In genomic region chr11:116198639-116199531, GRCm38 (mm10) we compare ENCODE assay signal across 8 mouse cellular contexts. TPM values are rescaled to one million over a fixed set of nuclear protein-coding genes. Genes with fewer than 3 reads are reported as not detected.
A peak's percentile ranks its signal among the peaks of the same experiment; 100 is the strongest.
DNase-seq lines count a peak whose midpoint lies in the region; ATAC-seq lines count a peak whose summit lies in the region.

Gene Ten1 (plus strand): TSS chr11:116198855.
Gene Acox1 (minus strand): TSS chr11:116199045.

- under 1% methylated on average over 62 of the region's 62 CpGs for whole genome bisulfite sequencing in heart, embryonic 10.5 days
- WGBS in kidney, embryonic 15.5 days: under 1% methylated on average over 62 of the region's 62 CpGs

- H3K36me3 ChIP-seq in heart, embryonic 10.5 days: peaks cover 30% of the 10 kb centered on the region
- H3K36me3 ChIP-seq in kidney, embryonic 15.5 days: peaks cover 21% of the 10 kb centered on the region; the same call in 1 of the 2 replicates

- H3K4me1 ChIP-seq in heart, embryonic 10.5 days: peaks cover 16% of the 10 kb centered on the region
- H3K4me1 ChIP-seq in kidney, embryonic 15.5 days: peaks cover 24% of the 10 kb centered on the region

- peak; percentile 91 for ATAC-seq in erythroblast, adult 5-6 weeks (replicated peaks; ENCODE audit: low FRiP score, poor library complexity, severe bottlenecking)
- peak; percentile 98 for ATAC-seq in kidney, embryonic 15.5 days (replicated peaks; ENCODE audit: low FRiP score)
- ATAC-seq in monocyte, adult 5-6 weeks (replicated peaks; ENCODE audit: insufficient number of reproducible peaks, low FRiP score, low TSS enrichment, poor library complexity, severe bottlenecking): peak; percentile 87

- no peaks in the 10 kb centered on the region for H3K27me3 ChIP-seq in heart, embryonic 10.5 days (ENCODE audit: insufficient read depth, poor library complexity, severe bottlenecking)
- H3K27me3 ChIP-seq in kidney, embryonic 15.5 days: no peaks in the 10 kb centered on the region

- DNase-seq in B cell, adult 2 months: peak; percentile 89 to 93
- peak; percentile 97 for DNase-seq in brain, adult 2 months (ENCODE audit: low read depth, low spot score)
- DNase-seq in heart, embryonic 10.5 days (ENCODE audit: low spot score): peak; percentile 98
- peak; percentile 96 for DNase-seq in liver
- DNase-seq in spleen, postnatal 4 days (ENCODE audit: low spot score in 2 of 2): peak; percentile 92 to 97

- no peaks in the 10 kb centered on the region for H3K9me3 ChIP-seq in heart, embryonic 10.5 days
- H3K9me3 ChIP-seq in kidney, embryonic 15.5 days (replicated peaks): no peaks in the 10 kb centered on the region

- peak within 1 kb of the TSS; percentile 78 for H3K4me3 ChIP-seq in heart, embryonic 10.5 days
- peak within 1 kb of the TSS; percentile 90 for H3K4me3 ChIP-seq in kidney, embryonic 15.5 days (replicated peaks)

- H3K9ac ChIP-seq in kidney, embryonic 15.5 days: peak within 1 kb of the TSS; percentile 69

- peak within 1 kb of the TSS; percentile 99 for H3K27ac ChIP-seq in heart, embryonic 10.5 days
- peak within 1 kb of the TSS; percentile 99 for H3K27ac ChIP-seq in kidney, embryonic 15.5 days

- peak within 1 kb of the TSS; percentile 85 for H3K4me2 ChIP-seq in kidney, embryonic 15.5 days

RNA-seq across cellular contexts. Expression of gene Ten1, which starts in this region (rescaled TPM):
- total RNA-seq in erythroblast, adult 5-6 weeks (2015; ENCODE audit: low replicate concordance): 10.4 and 14.4 TPM in 2 replicates
- 2.7 and 6.4 TPM in 2 replicates for total RNA-seq in erythroblast, adult 5-6 weeks (2017; ENCODE audit: low replicate concordance)
- 87.6 and 99.5 TPM in 2 replicates for polyA plus RNA-seq in heart, embryonic 10.5 days (2016; fragmentation: Nextera tagmentation; extraction: Ambion mirVana)
- polyA plus RNA-seq in kidney, embryonic 15.5 days (2015; fragmentation: Nextera tagmentation; extraction: Ambion mirVana): 75.6 and 79.4 TPM in 2 replicates
- 27.4 to 31.3 TPM (median 30.8 TPM) in 3 replicates for total RNA-seq in monocyte, adult 5-6 weeks (2017)

RNA-seq across cellular contexts. Expression of gene Acox1, which starts in this region (rescaled TPM):
- total RNA-seq in erythroblast, adult 5-6 weeks (2015; ENCODE audit: low replicate concordance): 8.3 and 8.6 TPM in 2 replicates
- total RNA-seq in erythroblast, adult 5-6 weeks (2017; ENCODE audit: low replicate concordance): 11.3 and 12.7 TPM in 2 replicates
- polyA plus RNA-seq in heart, embryonic 10.5 days (2016; fragmentation: Nextera tagmentation; extraction: Ambion mirVana): 24.5 and 32.7 TPM in 2 replicates
- polyA plus RNA-seq in kidney, embryonic 15.5 days (2015; fragmentation: Nextera tagmentation; extraction: Ambion mirVana): 32.6 and 35.9 TPM in 2 replicates
- 26.1 to 35.6 TPM (median 28.5 TPM) in 3 replicates for total RNA-seq in monocyte, adult 5-6 weeks (2017)

Comparison
In these comparisons a context has a peak if more than half of its experiments do, and no peak if none do; other contexts are left out.
1. Peak in every context shown above with its lines: DNase-seq, ATAC-seq, H3K4me3 ChIP-seq and H3K27ac ChIP-seq.